Mouse (Mus musculus): Measurements from ENCODE around the gene Gstcd. TPM values are rescaled to one million over a fixed set of nuclear protein-coding genes. Genes with fewer than 3 reads are reported as not detected.

Gene Gstcd
- total and polyA plus RNA-seq, 3 experiments = 33.3 to 67.2 (median 44.6) TPM

DNA sequence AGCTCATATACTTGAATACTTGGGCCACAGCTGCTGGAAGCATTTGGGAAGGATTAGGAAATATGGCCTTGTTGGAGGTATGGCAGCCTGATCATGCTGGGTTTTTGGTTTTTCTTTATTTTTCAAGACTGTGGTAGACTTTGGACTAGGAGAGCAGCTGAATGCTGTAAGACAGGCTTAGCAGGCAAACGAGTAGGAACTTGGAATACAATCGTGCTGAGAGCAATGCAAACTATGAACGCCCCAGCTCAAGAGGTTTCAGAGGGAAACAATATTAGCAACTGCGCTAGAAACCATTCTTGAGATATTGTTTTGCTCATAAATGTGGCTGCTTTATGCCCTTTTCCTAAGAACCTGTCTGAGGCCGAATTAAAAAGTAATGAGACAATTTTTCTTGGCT, 9.1 kb downstream of the Gstcd start:
- H3K36me3 ChIP-seq (replicated peaks in 1 of 2; ENCODE audit: control insufficient read depth in 1 of 2, insufficient read depth in 1 of 2, low read length in 1 of 2) = peaks cover 38 to 75% of the 10 kb centered on the region in 2 experiments
- no peak overlapping the region for H3K9ac ChIP-seq (ENCODE audit: insufficient read depth, low read depth)
- TF ChIP-seq USF2 (conservative IDR thresholded peaks at IDR 0.05; ENCODE audit: low read depth, low read length) (no peak), TCF12 (IDR thresholded peaks at IDR 0.05; ENCODE audit: low read depth, low read length) (no peak), EP300 (IDR thresholded peaks at IDR 0.05; ENCODE audit: low read length) (no peak), BHLHE40 (IDR thresholded peaks at IDR 0.05; ENCODE audit: low read depth, low read length) (no peak), MYC (IDR thresholded peaks at IDR 0.05; ENCODE audit: low read depth, low read length) (no peak), CHD1 (IDR thresholded peaks at IDR 0.05; ENCODE audit: low read depth, low read length) (no peak), ZMIZ1 (IDR thresholded peaks at IDR 0.05; ENCODE audit: low read depth, low read length) (no peak), CTCF (conservative IDR thresholded peaks at IDR 0.05 in 1 of 2, IDR thresholded peaks at IDR 0.05 in 1 of 2; ENCODE audit: low read depth in 2 of 2, low read length in 2 of 2) (no peak), RCOR1 (conservative IDR thresholded peaks at IDR 0.05; ENCODE audit: low read depth, low read length) (no peak), GABPA (IDR thresholded peaks at IDR 0.05; ENCODE audit: insufficient replicate concordance, low read depth, low read length) (no peak), HCFC1 (IDR thresholded peaks at IDR 0.05; ENCODE audit: low read depth, low read length) (no peak), ZKSCAN1 (IDR thresholded peaks at IDR 0.05; ENCODE audit: borderline replicate concordance, low read depth, low read length) (no peak), KAT2A (IDR thresholded peaks at IDR 0.05; ENCODE audit: insufficient replicate concordance, low read length) (no peak), SMC3 (IDR thresholded peaks at IDR 0.05; ENCODE audit: low read depth, low read length) (no peak), ELF1 (IDR thresholded peaks at IDR 0.05; ENCODE audit: low read depth, low read length) (no peak), PAX5 (IDR thresholded peaks at IDR 0.05; ENCODE audit: low read length) (no peak)
- no peak overlapping the region for H3K4me3 ChIP-seq (replicated peaks in 1 of 3; ENCODE audit: low read depth in 2 of 3, low read length in 2 of 3, poor library complexity in 1 of 3)
- H3K27ac ChIP-seq (ENCODE audit: insufficient read depth, low read depth) = no peak overlapping the region
- in situ Hi-C loops (cut with MboI; ENCODE audit: low pct_ligation_motif_present, low pct_unique_long_range_greater_than_20kb, low sequenced_read_pairs) = no loop called here
- peaks cover 4 to 23% of the 10 kb centered on the region in 2 experiments for H3K4me1 ChIP-seq (ENCODE audit: control insufficient read depth in 1 of 2, insufficient read depth in 2 of 2)
- dilution Hi-C loops (cut with MboI; ENCODE audit: extremely low pct_ligation_motif_present, extremely low pct_unique_long_range_greater_than_20kb, low sequenced_read_pairs) = no loop called here
- H3K9me3 ChIP-seq (replicated peaks; ENCODE audit: low read length) = no peaks in the 10 kb centered on the region
- DNase-seq (ENCODE audit: extremely low read depth) = no peak
- H3K27me3 ChIP-seq (replicated peaks) = no peaks in the 10 kb centered on the region
- H3K4me2 ChIP-seq (ENCODE audit: insufficient read depth, low read depth, poor library complexity, severe bottlenecking) = no peak overlapping the region
- peaks cover 13% of the 10 kb centered on the region for H3K79me2 ChIP-seq (replicated peaks; ENCODE audit: control insufficient read depth, extremely low read depth, insufficient read depth, poor library complexity, severe bottlenecking)

- dilution Hi-C loops (cut with MboI; ENCODE audit: extremely low pct_ligation_motif_present, extremely low pct_unique_long_range_greater_than_20kb, low sequenced_read_pairs) = no loop called here
- H3K4me1 ChIP-seq (ENCODE audit: control insufficient read depth in 1 of 2, insufficient read depth in 2 of 2) = peaks cover 9 to 26% of the 10 kb centered on the region in 2 experiments
- H3K9ac ChIP-seq (ENCODE audit: insufficient read depth, low read depth) = no peak overlapping the region
- H3K27me3 ChIP-seq (replicated peaks) = no peaks in the 10 kb centered on the region
- peaks cover 32 to 79% of the 10 kb centered on the region in 2 experiments for H3K36me3 ChIP-seq (replicated peaks in 1 of 2; ENCODE audit: control insufficient read depth in 1 of 2, insufficient read depth in 1 of 2, low read length in 1 of 2)
- H3K9me3 ChIP-seq (replicated peaks; ENCODE audit: low read length) = no peaks in the 10 kb centered on the region
- no peak overlapping the region for H3K4me2 ChIP-seq (ENCODE audit: insufficient read depth, low read depth, poor library complexity, severe bottlenecking)
- no peak for DNase-seq (ENCODE audit: extremely low read depth)
- TF ChIP-seq SMC3 (IDR thresholded peaks at IDR 0.05; ENCODE audit: low read depth, low read length) = no peak
- TF ChIP-seq MAFK (IDR thresholded peaks at IDR 0.05; ENCODE audit: insufficient replicate concordance, low read length) = no peak
- no peak for TF ChIP-seq MAX (IDR thresholded peaks at IDR 0.05; ENCODE audit: low read length)
- TF ChIP-seq ZC3H11A (IDR thresholded peaks at IDR 0.05; ENCODE audit: low read depth, low read length) = no peak
- TF ChIP-seq ETS1 (conservative IDR thresholded peaks at IDR 0.05; ENCODE audit: low read depth, low read length) = no peak
- no peak for TF ChIP-seq NRF1 (IDR thresholded peaks at IDR 0.05; ENCODE audit: low read depth, low read length)
- no peak for TF ChIP-seq ZKSCAN1 (IDR thresholded peaks at IDR 0.05; ENCODE audit: borderline replicate concordance, low read depth, low read length)
- no peak for TF ChIP-seq POLR2AphosphoS2 (IDR thresholded peaks at IDR 0.05; ENCODE audit: low read depth, low read length)
- TF ChIP-seq CHD2 (IDR thresholded peaks at IDR 0.05; ENCODE audit: low read length) = no peak
- TF ChIP-seq RCOR1 (conservative IDR thresholded peaks at IDR 0.05; ENCODE audit: low read depth, low read length) = no peak
- TF ChIP-seq KAT2A (IDR thresholded peaks at IDR 0.05; ENCODE audit: insufficient replicate concordance, low read length) = no peak
- no peak for TF ChIP-seq ZMIZ1 (IDR thresholded peaks at IDR 0.05; ENCODE audit: low read depth, low read length)
- no peak for TF ChIP-seq HCFC1 (IDR thresholded peaks at IDR 0.05; ENCODE audit: low read depth, low read length)
- no peak for TF ChIP-seq TBP (conservative IDR thresholded peaks at IDR 0.05; ENCODE audit: low read depth, low read length)
- TF ChIP-seq GABPA (IDR thresholded peaks at IDR 0.05; ENCODE audit: insufficient replicate concordance, low read depth, low read length) = no peak
- H3K79me2 ChIP-seq (replicated peaks; ENCODE audit: control insufficient read depth, extremely low read depth, insufficient read depth, poor library complexity, severe bottlenecking) = peaks cover 23% of the 10 kb centered on the region
- in situ Hi-C loops (cut with MboI; ENCODE audit: low pct_ligation_motif_present, low pct_unique_long_range_greater_than_20kb, low sequenced_read_pairs) = no loop called here
- H3K27ac ChIP-seq (ENCODE audit: insufficient read depth, low read depth) = no peak overlapping the region
- no peak overlapping the region for H3K4me3 ChIP-seq (replicated peaks in 1 of 3; ENCODE audit: low read depth in 2 of 3, low read length in 2 of 3, poor library complexity in 1 of 3)
Measured at GRCm38 (mm10) chr3:133075560-133075959, 16.3 kb downstream of the Gstcd start.
